ENCODE assay signal across 23 mouse cellular contexts in the genomic region with DNA sequence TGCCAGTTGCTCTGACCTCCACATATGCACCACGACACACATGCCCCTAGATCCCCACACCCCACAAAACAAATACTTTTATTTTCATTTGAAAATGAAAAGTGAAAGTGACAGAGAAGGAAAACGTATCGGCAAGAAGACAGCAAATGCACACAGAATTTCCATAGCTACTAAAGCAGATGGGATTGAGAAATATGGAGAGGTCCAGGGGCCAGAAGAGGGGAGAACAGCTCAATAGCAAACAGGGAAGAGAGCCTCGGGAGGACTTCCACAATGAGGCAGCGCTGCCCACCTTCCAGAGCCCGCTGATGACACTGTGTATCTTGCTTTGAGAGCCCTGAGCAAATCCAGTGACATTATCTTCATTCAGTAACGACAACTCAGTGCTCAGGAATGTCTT. TPM values are rescaled to one million over a fixed set of nuclear protein-coding genes. Genes with fewer than 3 reads are reported as not detected.
DNase-seq lines count a peak whose midpoint lies in the region; ATAC-seq and TF ChIP-seq lines count a peak whose summit lies in the region.
"Had no signal": no experiment of that assay in that cellular context is flagged by ENCODE, and none has a peak within 500 bp of the region (broad histone marks: within the 10 kb centered on the region; RNA-seq: fewer than 3 reads in every experiment).

No protein-coding gene starts in this region.

- TF ChIP-seq CTCF in stomach, postnatal 0 days (IDR thresholded peaks at IDR 0.05; ENCODE audit: low read depth) = no peak

- peaks cover 38% of the 10 kb centered on the region for H3K27me3 ChIP-seq in hindbrain, embryonic 11.5 days (ENCODE audit: control insufficient read depth, insufficient read depth, low read length)
- peaks cover 92% of the 10 kb centered on the region for H3K27me3 ChIP-seq in hindbrain, embryonic 13.5 days
- H3K27me3 ChIP-seq in stomach, postnatal 0 days (ENCODE audit: control insufficient read depth, insufficient read depth, low read length) = peaks cover 3% of the 10 kb centered on the region; the same call in 1 of the 2 replicates

- ATAC-seq in hindbrain, embryonic 11.5 days (ENCODE audit: low FRiP score) = no peak
- ATAC-seq in hindbrain, embryonic 13.5 days (ENCODE audit: low FRiP score) = no peak
- ATAC-seq in stomach, postnatal 0 days (ENCODE audit: low FRiP score, low TSS enrichment) = no peak
- ATAC-seq: intestine, postnatal 0 days had no signal

- H3K4me3 ChIP-seq in hindbrain, embryonic 11.5 days (ENCODE audit: low read depth, low read length) = no peak overlapping the region
- no peak overlapping the region for H3K4me3 ChIP-seq in hindbrain, embryonic 13.5 days
- H3K4me3 ChIP-seq in stomach, postnatal 0 days (ENCODE audit: low read depth, low read length) = no peak overlapping the region
- H3K4me3 ChIP-seq: forebrain, embryonic 10.5 days; hindbrain, embryonic 10.5 days; kidney, embryonic 15.5 days; liver, embryonic 15.5 days; neural tube, embryonic 15.5 days had no signal

- peak; percentile 4 for DNase-seq in hindbrain, embryonic 11.5 days (ENCODE audit: low spot score)
- peak; percentile 56 for DNase-seq in A20 (ENCODE audit: low read depth, low spot score)
- DNase-seq in NIH3T3 (ENCODE audit: low read depth) = peak; percentile 61
- DNase-seq in stomach, postnatal 0 days (ENCODE audit: low spot score) = no peak
- no peak for DNase-seq in right cerebral cortex, adult 2 months (ENCODE audit: low spot score in 2 of 2)
- DNase-seq in spleen, adult 18-20 months = no peak
- DNase-seq: adrenal gland, adult 2 months; cerebellum, adult 11-12 months; cerebellum, postnatal 25 days; forebrain, postnatal 0 days; gastrocnemius, postnatal 36 days; kidney, postnatal 36 days; liver; right cerebral cortex, adult 18-20 months had no signal

- H3K4me1 ChIP-seq in hindbrain, embryonic 11.5 days (replicated peaks; ENCODE audit: control insufficient read depth, insufficient read depth, low read length) = 0 out of 2 replicates have a peak, but pooled peaks cover 2% of the 10 kb centered on the region
- peaks cover 7% of the 10 kb centered on the region for H3K4me1 ChIP-seq in hindbrain, embryonic 13.5 days (replicated peaks)
- no peaks in the 10 kb centered on the region for H3K4me1 ChIP-seq in stomach, postnatal 0 days (replicated peaks; ENCODE audit: control insufficient read depth, insufficient read depth)
- H3K4me1 ChIP-seq: liver, embryonic 15.5 days had no signal

- no peak overlapping the region for H3K4me2 ChIP-seq in hindbrain, embryonic 11.5 days (replicated peaks; ENCODE audit: low read depth, low read length)
- H3K4me2 ChIP-seq in hindbrain, embryonic 13.5 days = no peak overlapping the region
- H3K4me2 ChIP-seq in stomach, postnatal 0 days (replicated peaks; ENCODE audit: low read depth) = 0 out of 2 replicates have a peak overlapping the region, but pooled peaks have one; percentile 8
- H3K4me2 ChIP-seq: kidney, embryonic 15.5 days; liver, embryonic 15.5 days; neural tube, embryonic 15.5 days had no signal

- no peaks in the 10 kb centered on the region for H3K36me3 ChIP-seq in hindbrain, embryonic 11.5 days (ENCODE audit: control insufficient read depth, insufficient read depth, low read length)
- H3K36me3 ChIP-seq in hindbrain, embryonic 13.5 days = no peaks in the 10 kb centered on the region
- no peaks in the 10 kb centered on the region for H3K36me3 ChIP-seq in stomach, postnatal 0 days (ENCODE audit: control insufficient read depth, insufficient read depth, low read length)
- H3K36me3 ChIP-seq: forebrain, embryonic 10.5 days; hindbrain, embryonic 10.5 days; kidney, embryonic 15.5 days; liver, embryonic 15.5 days; neural tube, embryonic 15.5 days had no signal

- no peak overlapping the region for H3K9ac ChIP-seq in hindbrain, embryonic 11.5 days (ENCODE audit: low read depth, low read length)
- no peak overlapping the region for H3K9ac ChIP-seq in hindbrain, embryonic 13.5 days
- H3K9ac ChIP-seq in stomach, postnatal 0 days (ENCODE audit: low read length) = no peak overlapping the region
- H3K9ac ChIP-seq: forebrain, postnatal 0 days; kidney, embryonic 15.5 days; liver, embryonic 15.5 days; neural tube, embryonic 15.5 days had no signal

- 54% methylated on average over 7 of the region's 7 CpGs for WGBS in hindbrain, embryonic 11.5 days
- WGBS in hindbrain, embryonic 13.5 days = 63% methylated on average over 7 of the region's 7 CpGs
- WGBS in stomach, postnatal 0 days = 43% methylated on average over 7 of the region's 7 CpGs

- H3K9me3 ChIP-seq in hindbrain, embryonic 11.5 days (ENCODE audit: control insufficient read depth, low read length) = no peaks in the 10 kb centered on the region
- no peaks in the 10 kb centered on the region for H3K9me3 ChIP-seq in hindbrain, embryonic 13.5 days
- H3K9me3 ChIP-seq in stomach, postnatal 0 days (ENCODE audit: control insufficient read depth, low read length) = no peaks in the 10 kb centered on the region
- H3K9me3 ChIP-seq: forebrain, embryonic 10.5 days; hindbrain, embryonic 10.5 days; kidney, embryonic 15.5 days; liver, embryonic 15.5 days; neural tube, embryonic 15.5 days had no signal

- H3K27ac ChIP-seq in hindbrain, embryonic 11.5 days (ENCODE audit: low read depth, low read length) = no peak overlapping the region
- H3K27ac ChIP-seq in hindbrain, embryonic 13.5 days = no peak overlapping the region
- no peak overlapping the region for H3K27ac ChIP-seq in stomach, postnatal 0 days (replicated peaks)
- H3K27ac ChIP-seq: forebrain, embryonic 10.5 days; hindbrain, embryonic 10.5 days; kidney, embryonic 15.5 days; liver, embryonic 15.5 days; macrophage; neural tube, embryonic 15.5 days had no signal

- no peak for TF ChIP-seq EP300 in stomach, postnatal 0 days (optimal IDR thresholded peaks at IDR 0.05)

RNA-seq across cellular contexts. Expression of a gene that starts 1.9 kb away (rescaled TPM):
- 0.08 and 0.45 TPM in 2 replicates for polyA plus RNA-seq in hindbrain, embryonic 11.5 days (2014; fragmentation: Nextera tagmentation; extraction: Ambion mirVana)
- 0.13 and 0.16 TPM in 2 replicates for polyA plus RNA-seq in hindbrain, embryonic 13.5 days (2015; fragmentation: Nextera tagmentation; extraction: Ambion mirVana)
- polyA plus RNA-seq in stomach, postnatal 0 days (2015; fragmentation: Nextera tagmentation; extraction: Ambion mirVana) = 0.22 and 0.39 TPM in 2 replicates
- polyA plus RNA-seq: adrenal gland, adult 2 months; hindbrain, embryonic 10.5 days; macrophage; urinary bladder, adult 2 months had no signal

RNA-seq across cellular contexts. Expression of a gene that starts 31.6 kb away (rescaled TPM):
- polyA plus RNA-seq in hindbrain, embryonic 11.5 days (2014; fragmentation: Nextera tagmentation; extraction: Ambion mirVana) = 5.1 and 7.0 TPM in 2 replicates
- 12.4 and 12.9 TPM in 2 replicates for polyA plus RNA-seq in hindbrain, embryonic 13.5 days (2015; fragmentation: Nextera tagmentation; extraction: Ambion mirVana)
- 0.29 and 0.35 TPM in 2 replicates for polyA plus RNA-seq in stomach, postnatal 0 days (2015; fragmentation: Nextera tagmentation; extraction: Ambion mirVana)
- polyA plus RNA-seq: liver, embryonic 15.5 days; macrophage had no signal

Comparison
In these comparisons a context has a peak if more than half of its experiments do, and no peak if none do; other contexts are left out.
1. DNase-seq: peak in hindbrain, embryonic 11.5 days (single experiment), A20 (single experiment) and NIH3T3 (single experiment); none in stomach, postnatal 0 days (single experiment), right cerebral cortex, adult 2 months (0 of 2) and spleen, adult 18-20 months (0 of 2).